Mouse (Mus musculus): ENCODE data around the gene Pygm. TPM values are rescaled to one million over a fixed set of nuclear protein-coding genes. Genes with fewer than 3 reads are reported as not detected.

The Pygm gene
- polyA plus RNA-seq, 1 experiment from 2014 or later: 2.5 TPM

Small RNAs within 50 kb of the gene (microRNA-seq; reads per million reads assigned to microRNA genes)
- gene Mir6989: not detected

Other genes starting within 250 kb of the Pygm start
- not detected in 2 replicates for gene Batf2, start 243.4 kb upstream of the Pygm start, polyA plus RNA-seq (2016; fragmentation: Nextera tagmentation; extraction: Ambion mirVana)
- 97.0 and 112 TPM in 2 replicates for gene Arl2, start 242.9 kb upstream of the Pygm start, polyA plus RNA-seq (2016; fragmentation: Nextera tagmentation; extraction: Ambion mirVana)
- not detected in 2 replicates for gene Majin, start 200.0 kb upstream of the Pygm start, polyA plus RNA-seq (2016; fragmentation: Nextera tagmentation; extraction: Ambion mirVana)
- gene Gpha2, start 158.0 kb upstream of the Pygm start, polyA plus RNA-seq (2016; fragmentation: Nextera tagmentation; extraction: Ambion mirVana): 0.97 and 2.1 TPM in 2 replicates
- 16.6 and 17.2 TPM in 2 replicates for gene Ppp2r5b, start 148.5 kb upstream of the Pygm start, polyA plus RNA-seq (2016; fragmentation: Nextera tagmentation; extraction: Ambion mirVana)
- gene Atg2a, start 142.7 kb upstream of the Pygm start, polyA plus RNA-seq (2016; fragmentation: Nextera tagmentation; extraction: Ambion mirVana): 11.4 and 13.0 TPM in 2 replicates
- 72.5 and 74.9 TPM in 2 replicates for gene Ehd1, start 107.7 kb upstream of the Pygm start, polyA plus RNA-seq (2016; fragmentation: Nextera tagmentation; extraction: Ambion mirVana)
- gene Cdc42bpg, start 77.9 kb upstream of the Pygm start, polyA plus RNA-seq (2016; fragmentation: Nextera tagmentation; extraction: Ambion mirVana): 0.15 and 0.38 TPM in 2 replicates
- gene Men1, start 49.4 kb upstream of the Pygm start, polyA plus RNA-seq (2016; fragmentation: Nextera tagmentation; extraction: Ambion mirVana): 118 and 120 TPM in 2 replicates
- gene Map4k2, start 43.3 kb upstream of the Pygm start, polyA plus RNA-seq (2016; fragmentation: Nextera tagmentation; extraction: Ambion mirVana): 10.4 and 15.2 TPM in 2 replicates
- 193 and 206 TPM in 2 replicates for gene Sf1, start 20.7 kb upstream of the Pygm start, polyA plus RNA-seq (2016; fragmentation: Nextera tagmentation; extraction: Ambion mirVana)
- 14.6 and 16.7 TPM in 2 replicates for gene Rasgrp2, start 14.9 kb downstream of the Pygm start, polyA plus RNA-seq (2016; fragmentation: Nextera tagmentation; extraction: Ambion mirVana)
- 0.78 and 1.5 TPM in 2 replicates for gene Nrxn2, start 34.3 kb downstream of the Pygm start, polyA plus RNA-seq (2016; fragmentation: Nextera tagmentation; extraction: Ambion mirVana)
- not detected in 2 replicates for gene Slc22a12, start 158.6 kb downstream of the Pygm start, polyA plus RNA-seq (2016; fragmentation: Nextera tagmentation; extraction: Ambion mirVana)

Data from limb, embryonic 10.5 days (tissue).